In the genomic region with DNA sequence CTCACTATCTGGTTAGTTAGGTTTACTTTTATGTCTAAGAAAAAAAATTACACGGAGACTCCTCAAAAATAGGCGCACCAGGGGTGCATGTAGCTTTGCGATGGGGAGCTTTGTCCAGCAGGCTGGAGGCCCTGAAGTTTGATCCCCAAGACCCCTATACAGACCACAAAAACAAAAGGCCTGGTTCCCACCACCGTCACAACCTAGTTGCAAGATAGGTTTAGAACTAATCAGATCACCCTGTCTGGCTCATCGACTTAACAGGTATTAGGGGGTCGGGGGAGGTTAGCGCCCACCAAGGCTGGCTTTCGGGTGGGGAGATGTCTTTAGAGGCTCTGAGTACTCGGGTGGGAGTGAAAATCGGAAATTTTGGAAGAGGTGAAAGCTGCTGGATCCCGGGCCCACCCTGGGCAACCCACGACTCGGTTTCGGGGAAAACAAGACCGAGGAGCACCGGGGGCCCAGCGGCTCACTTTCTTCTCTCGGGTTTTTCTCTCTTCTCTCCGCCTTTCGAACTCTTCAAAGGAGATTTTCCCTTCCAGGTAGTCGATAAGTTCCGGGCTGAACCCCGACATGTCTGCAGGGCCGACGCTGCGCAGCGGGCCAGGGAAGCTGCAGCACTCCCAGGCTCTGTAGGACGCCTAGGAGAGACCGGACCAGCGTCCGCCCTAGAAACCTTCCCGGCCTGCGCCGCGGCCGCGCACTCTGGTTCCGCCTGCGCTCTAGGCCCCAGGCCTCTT, we compare ENCODE assay signal across 8 mouse cellular contexts. TPM values are rescaled to one million over a fixed set of nuclear protein-coding genes. Genes with fewer than 3 reads are reported as not detected.
DNase-seq lines count a peak whose midpoint lies in the region; ATAC-seq lines count a peak whose summit lies in the region.

A gene (minus strand): TSS at position 632 of the 740 bp plus-strand sequence.

- H3K27me3 ChIP-seq in hindbrain, embryonic 11.5 days (ENCODE audit: control insufficient read depth, insufficient read depth, low read length): no peaks in the 10 kb centered on the region

- H3K4me3 ChIP-seq in hindbrain, embryonic 11.5 days (ENCODE audit: low read depth, low read length): peak within 1 kb of the TSS; percentile 83

- H3K4me2 ChIP-seq in hindbrain, embryonic 11.5 days (replicated peaks; ENCODE audit: low read depth, low read length): peak within 1 kb of the TSS; percentile 65

- peak within 1 kb of the TSS; percentile 90 for H3K9ac ChIP-seq in hindbrain, embryonic 11.5 days (ENCODE audit: low read depth, low read length)

- no peaks in the 10 kb centered on the region for H3K9me3 ChIP-seq in hindbrain, embryonic 11.5 days (ENCODE audit: control insufficient read depth, low read length)

- H3K4me1 ChIP-seq in hindbrain, embryonic 11.5 days (replicated peaks; ENCODE audit: control insufficient read depth, insufficient read depth, low read length): no peaks in the 10 kb centered on the region

- H3K27ac ChIP-seq in hindbrain, embryonic 11.5 days (ENCODE audit: low read depth, low read length): no peak within 1 kb of the TSS

- ATAC-seq in frontal cortex, adult (ENCODE audit: low TSS enrichment): peak; percentile 98
- peak; percentile 98 for ATAC-seq in hindbrain, embryonic 11.5 days (ENCODE audit: low FRiP score)

- H3K36me3 ChIP-seq in hindbrain, embryonic 11.5 days (ENCODE audit: control insufficient read depth, insufficient read depth, low read length): no peaks in the 10 kb centered on the region

- 3% methylated on average over 39 of the region's 39 CpGs for WGBS in hindbrain, embryonic 11.5 days

- DNase-seq in MEL-GATA-1-ER (ENCODE audit: extremely low read depth, low read depth): peak; percentile 77
- DNase-seq in cerebellum, adult 8-10 months: peak; percentile 79
- peak; percentile 86 for DNase-seq in hindbrain, embryonic 11.5 days (ENCODE audit: low spot score)
- DNase-seq in layer of hippocampus, postnatal 10 days (ENCODE audit: low spot score in 2 of 2): peak; percentile 81 to 86
- DNase-seq in lung, postnatal 10 days: peak; percentile 87
- DNase-seq in ovary, postnatal 36 days (ENCODE audit: low spot score): peak; percentile 80
- peak; percentile 81 for DNase-seq in thymus, postnatal 25 days

RNA-seq across cellular contexts. Expression of the gene that starts here (rescaled TPM):
- 34.5 and 35.6 TPM in 2 replicates for polyA plus RNA-seq in hindbrain, embryonic 11.5 days (2014; fragmentation: Nextera tagmentation; extraction: Ambion mirVana)
- 10 to 100 TPM; 27.4 to 30.7 TPM for total RNA-seq in layer of hippocampus, postnatal 10 days (2021)
